Mouse (Mus musculus): Measurements from ENCODE around the gene D6Ertd527e.

Gene D6Ertd527e

GRCm38 (mm10) chr6:87112125-87112524 lies 7.6 kb downstream of the D6Ertd527e start:
- DNase-seq: no peak

GRCm38 (mm10) chr6:87115981-87116380 lies 11.4 kb downstream of the D6Ertd527e start:
- DNase-seq: no peak

- DNase-seq: no peak
Measured at GRCm38 (mm10) chr6:87116596-87116995, 12.1 kb downstream of the D6Ertd527e start.

GRCm38 (mm10) chr6:87119066-87119837 lies 14.7 kb downstream of the D6Ertd527e start:
- DNase-seq: peak; percentile 70 to 72

GRCm38 (mm10) chr6:87119975-87120374 lies 15.4 kb downstream of the D6Ertd527e start:
- DNase-seq: no peak

GRCm38 (mm10) chr6:87120661-87121060 lies 16.1 kb downstream of the D6Ertd527e start:
- peak; percentile 52 to 62 for DNase-seq

- no peak for DNase-seq
Measured at GRCm38 (mm10) chr6:87121961-87122360, 17.4 kb downstream of the D6Ertd527e start.

- no peak for DNase-seq
Measured at GRCm38 (mm10) chr6:87123406-87123805, 18.9 kb downstream of the D6Ertd527e start.

- DNase-seq: no peak
Measured at GRCm38 (mm10) chr6:87123973-87124372, 19.4 kb downstream of the D6Ertd527e start.

GRCm38 (mm10) chr6:87127049-87127753 lies 22.7 kb downstream of the D6Ertd527e start:
- peak; percentile 46 to 49 for DNase-seq

GRCm38 (mm10) chr6:87129861-87130260 lies 25.3 kb downstream of the D6Ertd527e start:
- DNase-seq: no peak

GRCm38 (mm10) chr6:87130628-87131027 lies 26.1 kb downstream of the D6Ertd527e start:
- DNase-seq: no peak

- DNase-seq: no peak
Measured at GRCm38 (mm10) chr6:87131078-87131477, 26.5 kb downstream of the D6Ertd527e start.

GRCm38 (mm10) chr6:87133520-87133919 lies 29.0 kb downstream of the D6Ertd527e start:
- no peak for DNase-seq

GRCm38 (mm10) chr6:87133966-87134546 lies 29.5 kb downstream of the D6Ertd527e start:
- no peak for DNase-seq

GRCm38 (mm10) chr6:87138479-87138878 lies 33.9 kb downstream of the D6Ertd527e start:
- no peak for DNase-seq

GRCm38 (mm10) chr6:87139796-87140553 lies 35.4 kb downstream of the D6Ertd527e start:
- DNase-seq: no peak

- DNase-seq: no peak
Measured at GRCm38 (mm10) chr6:87142239-87142638, 37.7 kb downstream of the D6Ertd527e start.

GRCm38 (mm10) chr6:87143594-87143993 lies 39.0 kb downstream of the D6Ertd527e start:
- no peak for DNase-seq

GRCm38 (mm10) chr6:87147921-87148320 lies 43.4 kb downstream of the D6Ertd527e start:
- no peak for DNase-seq

- no peak for DNase-seq
Measured at GRCm38 (mm10) chr6:87150471-87150870, 45.9 kb downstream of the D6Ertd527e start.

GRCm38 (mm10) chr6:87151427-87151826 lies 46.9 kb downstream of the D6Ertd527e start:
- DNase-seq: no peak
